Mouse (Mus musculus) spleen, postnatal 36 days (tissue): Measurements from ENCODE around the gene Fcamr.
A peak's percentile ranks its signal among the peaks of the same experiment; 100 is the strongest.

Experiments used
- DNase-seq, 2 experiments: peaks; one replicate each; pipeline ENCODE4 v3.0.0; 2022; ENCODE audit warnings: low spot score in 2 of 2, mixed read lengths in 1 of 2

Fcamr gene

GRCm38 (mm10) chr1:130801511-130801910 is 809 bp downstream of the Fcamr start:
- DNase-seq: no peak

GRCm38 (mm10) chr1:130802976-130803375 is 2.3 kb downstream of the Fcamr start:
- DNase-seq: no peak

DNA sequence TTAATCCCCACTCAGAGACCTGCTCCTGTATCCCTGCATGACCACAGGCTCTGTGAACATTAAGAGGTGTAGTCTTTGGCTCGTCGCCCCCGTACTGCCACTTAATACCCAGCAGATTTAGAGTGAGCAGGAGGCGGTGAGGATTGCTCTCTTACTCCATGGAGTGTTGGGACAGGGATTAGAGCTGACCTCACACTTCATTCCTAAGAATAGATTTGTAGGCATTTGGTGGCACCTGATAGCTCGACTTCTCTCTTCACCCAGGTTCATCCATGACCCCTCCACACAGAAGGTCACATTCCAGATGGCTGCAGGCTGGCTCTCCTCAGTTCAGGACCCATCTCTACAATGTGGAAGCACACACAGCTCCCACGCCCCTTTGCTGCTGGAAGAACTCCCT is 3.6 kb downstream of the Fcamr start:
- DNase-seq: no peak

DNA sequence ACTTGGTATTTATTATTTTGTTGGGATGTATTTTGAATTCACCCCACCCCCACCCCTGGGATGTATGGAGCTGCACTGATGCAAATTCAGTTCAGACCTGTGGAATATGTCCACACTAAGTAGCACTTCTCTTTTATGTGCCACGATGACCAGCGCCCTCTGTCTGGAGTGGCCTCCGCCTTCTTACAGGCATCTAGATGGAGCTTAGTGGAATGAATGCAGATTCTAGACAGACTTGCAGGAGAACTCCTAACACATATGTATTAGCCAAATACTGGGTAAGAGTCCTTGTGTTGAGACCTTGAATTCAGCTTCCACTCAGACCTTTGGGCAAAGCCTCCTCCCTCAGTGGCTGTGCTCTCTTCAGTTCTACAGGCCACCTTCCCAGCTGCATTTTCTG is 10.2 kb downstream of the Fcamr start:
- DNase-seq: no peak

DNA sequence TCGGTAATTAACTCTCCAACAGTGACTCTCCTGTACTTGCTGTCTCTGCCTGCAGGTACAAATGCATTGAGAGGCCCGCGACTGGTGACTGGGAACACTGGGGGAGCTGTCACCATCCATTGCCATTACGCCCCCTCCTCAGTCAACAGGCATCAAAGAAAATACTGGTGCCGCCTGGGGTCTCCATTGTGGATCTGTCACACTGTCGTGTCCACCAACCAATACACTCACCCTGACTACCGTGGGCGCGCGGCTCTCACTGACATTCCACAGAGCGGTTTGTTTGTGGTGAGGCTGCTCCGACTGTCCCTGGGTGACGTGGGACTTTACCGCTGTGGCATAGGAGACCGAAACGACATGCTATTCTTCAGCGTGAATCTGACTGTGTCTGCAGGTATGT is 10.6 kb downstream of the Fcamr start:
- DNase-seq: no peak

DNA sequence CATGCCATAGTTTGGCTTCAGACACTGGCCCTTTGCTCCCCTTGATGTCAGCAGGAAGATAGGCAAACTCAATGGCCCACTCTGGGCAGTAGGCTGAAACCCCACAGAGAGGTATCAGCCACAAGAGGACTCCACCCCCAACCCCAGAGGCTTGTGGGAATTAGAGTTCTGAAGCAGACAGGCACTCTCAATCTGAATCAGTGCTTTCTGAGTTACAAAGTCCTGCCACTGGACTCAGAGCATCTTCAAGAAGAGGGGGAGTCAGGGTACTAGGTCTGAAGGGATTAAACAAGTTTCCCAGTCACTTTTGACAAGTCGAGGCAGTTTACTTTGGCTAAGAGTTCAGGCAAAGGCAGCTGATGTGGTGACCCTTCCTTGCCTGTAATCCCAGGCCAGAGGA is 19.0 kb downstream of the Fcamr start:
- DNase-seq: peak; percentile 61 to 62

- DNase-seq: peak; percentile 84 to 85
Observed at GRCm38 (mm10) chr1:130820316-130821148, 19.8 kb downstream of the Fcamr start.

- DNase-seq: peak; percentile 38 to 56
Observed at GRCm38 (mm10) chr1:130821149-130821471, 20.4 kb downstream of the Fcamr start.

DNA sequence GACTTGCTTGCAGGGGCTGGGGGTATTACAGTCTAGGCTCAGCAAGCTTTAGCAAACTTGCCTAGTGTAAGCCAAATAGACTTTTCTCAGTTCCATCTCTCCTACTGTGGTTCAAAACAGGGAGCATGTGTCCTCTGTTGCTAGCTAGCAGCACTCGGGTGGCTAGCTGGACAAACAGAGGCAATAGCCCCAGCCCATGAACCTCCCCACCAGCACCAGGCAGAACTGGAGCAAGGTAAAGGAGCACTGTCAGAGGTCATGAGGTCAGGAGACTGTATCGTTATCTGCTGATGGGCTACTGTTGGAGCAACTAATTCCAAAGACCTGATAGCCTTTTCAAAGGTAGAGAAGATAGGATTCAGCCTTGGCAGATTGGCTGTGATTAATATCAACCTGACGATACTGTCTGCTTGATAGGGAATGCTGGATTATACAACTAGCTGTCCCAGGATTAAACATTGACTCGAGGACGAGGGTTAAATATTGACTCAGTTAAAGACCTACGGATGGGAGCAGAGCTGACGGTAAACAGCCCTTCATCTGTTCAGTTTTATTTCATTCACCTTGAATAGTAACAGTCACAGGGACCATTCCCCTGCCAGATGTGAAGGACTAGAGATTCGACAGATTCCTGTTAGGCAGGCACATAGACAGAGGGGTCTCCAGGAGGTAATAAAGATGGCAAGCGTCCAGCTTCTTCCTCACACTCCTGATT is 21.4 kb downstream of the Fcamr start:
- no peak for DNase-seq

- DNase-seq: no peak
Observed at GRCm38 (mm10) chr1:130826448-130826847, 25.7 kb downstream of the Fcamr start, which contains the start of gene Pigr. Gene Pigr (plus strand): TSS chr1:130826684.

DNA sequence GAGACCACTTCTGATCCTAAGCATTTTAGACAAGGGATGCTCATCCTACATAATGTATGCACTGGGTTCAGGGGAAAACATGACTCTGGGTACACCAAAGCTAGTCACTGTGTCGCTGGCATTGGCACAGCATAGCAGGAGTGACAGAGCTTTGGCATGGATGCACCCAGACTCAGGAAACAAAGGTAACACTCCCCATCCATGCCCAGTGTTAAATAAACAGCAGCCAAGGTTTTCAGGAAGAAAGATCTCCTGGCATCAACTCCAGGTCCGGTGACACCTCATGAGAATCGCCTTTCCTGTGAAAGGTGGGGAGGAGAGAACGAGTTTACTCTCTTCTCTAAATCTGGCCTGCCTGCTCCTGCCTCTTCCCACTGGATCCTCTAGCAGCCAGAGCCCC is 28.0 kb downstream of the Fcamr start:
- DNase-seq: no peak

DNA sequence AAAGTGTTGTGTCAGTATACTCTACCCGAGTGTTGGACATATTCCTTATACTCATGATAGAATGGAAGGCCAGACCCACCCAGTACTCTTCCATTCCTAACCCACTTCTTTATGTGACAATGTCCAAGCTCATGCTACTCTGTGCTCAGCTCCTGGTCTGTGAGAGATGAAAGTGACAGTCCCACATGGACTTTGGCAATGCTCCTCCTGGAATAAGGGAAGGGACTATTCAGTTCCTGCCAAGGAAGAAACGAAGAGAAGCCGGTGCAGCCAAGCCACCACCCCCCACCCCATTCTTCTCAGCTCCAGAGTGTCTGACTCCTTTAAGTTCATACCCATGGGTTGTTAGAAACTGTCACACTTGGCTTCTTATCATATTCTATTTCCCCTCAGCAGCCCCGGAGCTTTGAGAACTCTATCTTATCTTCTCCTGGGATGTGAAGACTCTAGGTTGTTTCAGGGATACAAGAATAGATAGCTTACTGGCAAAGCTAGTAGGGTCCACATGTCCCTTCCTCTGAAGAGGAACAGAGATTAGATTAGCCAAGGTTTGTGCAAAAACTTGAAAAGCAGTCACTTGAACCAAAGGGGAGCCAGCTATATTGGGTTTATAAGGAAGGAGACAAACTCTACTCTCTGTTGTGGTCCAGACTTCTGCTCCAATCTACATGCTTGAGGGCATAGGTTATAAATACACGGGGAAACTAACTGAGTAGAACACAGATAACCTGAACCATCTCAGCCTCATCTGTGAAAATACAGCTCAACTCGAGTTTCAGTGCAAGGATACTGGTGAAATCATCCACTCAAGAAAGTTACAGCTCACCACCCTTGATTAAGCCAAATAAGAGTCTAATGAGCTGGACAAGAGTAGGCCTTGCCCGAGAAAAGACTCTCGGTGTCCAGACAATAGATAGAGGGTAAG is 29.5 kb downstream of the Fcamr start:
- no peak for DNase-seq

DNA sequence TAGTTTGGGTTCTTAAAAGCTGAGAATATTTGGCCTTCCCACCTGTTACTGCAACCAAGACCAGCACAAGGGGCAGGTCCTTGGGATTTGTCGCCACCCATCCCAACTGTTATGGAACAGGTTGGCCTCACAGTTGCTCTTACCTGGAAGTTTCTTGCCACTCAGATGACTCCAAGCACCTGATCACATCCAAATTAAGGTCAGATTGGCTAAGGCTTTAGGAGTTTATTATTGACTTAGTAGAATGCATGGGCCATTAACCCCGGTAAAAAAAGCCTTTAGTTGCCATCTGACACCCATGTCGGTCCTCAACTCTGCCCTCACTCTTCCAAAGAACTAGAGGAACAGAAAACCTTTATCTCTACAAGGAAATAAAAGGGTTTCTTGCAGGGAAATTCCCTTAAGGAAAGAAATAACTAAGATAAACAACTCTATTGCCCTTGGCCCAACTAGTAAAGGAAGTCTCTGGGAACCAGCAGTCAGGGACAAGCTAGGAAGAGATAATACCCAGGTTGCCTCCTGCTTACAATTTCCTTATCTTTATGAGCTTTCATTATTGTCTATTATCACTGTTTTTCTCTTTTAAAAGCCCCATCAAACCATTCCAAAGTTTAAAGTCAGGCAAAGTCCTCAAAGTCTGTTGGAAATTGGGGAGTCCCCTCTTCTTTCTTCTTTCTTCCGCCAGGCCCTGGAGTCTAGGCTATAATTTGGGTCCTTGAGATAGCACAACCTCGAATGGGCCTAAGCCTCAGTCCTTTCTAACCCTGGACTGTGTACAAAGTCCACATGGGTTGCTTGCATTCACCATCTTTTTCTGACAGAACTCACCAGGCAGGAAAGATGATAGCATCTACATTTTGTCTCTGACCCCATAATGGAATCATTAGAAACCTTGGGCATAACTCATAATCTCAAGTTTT is 31.8 kb downstream of the Fcamr start:
- DNase-seq: no peak

GRCm38 (mm10) chr1:130835161-130835936 is 34.6 kb downstream of the Fcamr start:
- no peak for DNase-seq

GRCm38 (mm10) chr1:130838288-130838687 is 37.6 kb downstream of the Fcamr start:
- peak; percentile 79 to 89 for DNase-seq

- no peak for DNase-seq
Observed at GRCm38 (mm10) chr1:130840599-130841379, 40.1 kb downstream of the Fcamr start.

- no peak for DNase-seq
Observed at GRCm38 (mm10) chr1:130841621-130842020, 40.9 kb downstream of the Fcamr start.

DNA sequence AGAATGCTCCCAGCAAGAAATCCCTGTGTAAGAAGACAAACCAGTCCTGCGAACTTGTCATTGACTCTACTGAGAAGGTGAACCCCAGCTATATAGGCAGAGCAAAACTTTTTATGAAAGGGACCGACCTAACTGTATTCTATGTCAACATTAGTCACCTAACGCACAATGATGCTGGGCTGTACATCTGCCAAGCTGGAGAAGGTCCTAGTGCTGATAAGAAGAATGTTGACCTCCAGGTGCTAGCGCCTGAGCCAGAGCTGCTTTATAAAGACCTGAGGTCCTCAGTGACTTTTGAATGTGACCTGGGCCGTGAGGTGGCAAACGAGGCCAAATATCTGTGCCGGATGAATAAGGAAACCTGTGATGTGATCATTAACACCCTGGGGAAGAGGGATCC is 43.8 kb downstream of the Fcamr start:
- DNase-seq: no peak

DNA sequence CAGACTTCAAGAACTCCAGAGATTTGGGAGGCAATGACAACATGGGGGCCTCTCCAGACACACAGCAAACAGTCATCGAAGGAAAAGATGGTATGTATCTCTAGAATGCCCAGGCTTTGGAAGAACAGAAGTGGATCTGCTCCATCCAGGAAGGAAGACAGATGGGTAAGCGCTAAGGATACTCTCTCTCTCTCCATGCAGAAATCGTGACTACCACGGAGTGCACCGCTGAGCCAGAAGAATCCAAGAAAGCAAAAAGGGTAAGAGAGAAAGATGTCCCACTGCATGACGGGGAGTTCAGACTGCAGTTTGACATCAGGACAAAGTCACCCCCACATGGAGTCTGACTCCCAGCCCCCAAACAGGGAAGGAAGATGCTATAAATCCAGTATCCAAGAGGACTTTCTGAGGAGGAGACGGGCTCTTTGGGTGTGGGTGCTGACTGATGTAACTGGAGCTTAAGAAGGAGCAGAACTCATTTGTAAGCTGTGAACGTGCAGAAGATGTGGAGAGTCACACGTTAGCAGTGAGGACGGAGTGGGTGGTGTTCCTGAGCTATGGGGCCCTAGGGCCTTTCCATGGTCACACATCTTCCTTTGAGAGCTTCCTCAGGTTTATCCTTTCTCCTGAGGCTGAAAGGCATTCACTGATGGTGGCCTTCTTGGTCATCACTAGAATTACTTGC is 49.0 kb downstream of the Fcamr start:
- DNase-seq: no peak
